Mouse (Mus musculus): Measurements from ENCODE around the gene Dgki. TPM values are rescaled to one million over a fixed set of nuclear protein-coding genes. Genes with fewer than 3 reads are reported as not detected.

The Dgki gene
- under 1 TPM in 2 of 3 experiments, not detected in 1; 0.17 to 0.75 TPM for polyA plus RNA-seq (2017; shearing (Covaris generic))

DNA sequence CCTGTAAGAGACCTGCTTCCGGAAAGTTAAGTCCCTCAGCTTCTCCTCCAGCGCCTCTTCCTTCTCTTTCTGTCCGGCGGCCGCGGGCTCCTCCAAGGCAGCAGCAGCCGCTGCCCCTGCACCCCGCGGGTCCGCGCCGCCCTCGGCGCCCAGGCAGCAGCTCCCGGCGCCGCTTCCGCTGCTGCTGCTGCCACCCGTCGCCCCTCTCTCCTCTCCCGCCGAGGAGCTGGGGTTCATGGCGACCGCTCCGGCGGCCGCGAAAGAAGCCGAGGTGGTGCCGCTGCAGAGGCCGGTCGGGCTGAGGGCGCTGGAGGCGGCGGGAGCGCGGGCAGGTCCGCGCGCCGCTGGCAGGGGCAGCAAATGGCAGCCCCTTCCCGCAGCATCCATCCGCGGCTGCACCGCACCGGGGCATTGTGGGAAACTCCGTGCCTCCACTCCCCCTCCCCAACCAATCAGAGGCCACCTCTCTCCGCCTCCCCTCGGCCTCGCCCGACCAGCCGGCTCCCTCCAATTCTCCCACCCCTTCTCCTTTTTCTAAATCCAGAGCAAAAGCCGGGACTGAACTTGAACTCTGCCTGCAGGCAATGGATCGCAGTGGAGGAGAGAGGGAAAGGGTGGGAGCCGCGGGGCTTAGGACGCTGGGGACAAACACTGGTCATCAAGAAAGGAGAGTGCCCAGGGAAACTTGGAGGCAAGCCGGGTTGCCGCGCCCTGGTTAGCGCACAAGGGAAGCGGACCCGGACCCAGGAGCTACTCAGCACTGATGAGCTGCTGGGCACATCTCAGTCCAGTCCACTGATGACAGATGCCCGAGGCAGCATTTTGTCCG lies at the start of gene Dgki:
TSS of gene Dgki (minus strand) at position 623 of the 829 bp plus-strand sequence.
- no peak for ATAC-seq

GRCm38 (mm10) chr6:37347606-37348005 lies 47.6 kb upstream of the Dgki start:
- no peak for ATAC-seq

- no peak for ATAC-seq
Measured at GRCm38 (mm10) chr6:37338055-37338454, 38.1 kb upstream of the Dgki start.

DNA sequence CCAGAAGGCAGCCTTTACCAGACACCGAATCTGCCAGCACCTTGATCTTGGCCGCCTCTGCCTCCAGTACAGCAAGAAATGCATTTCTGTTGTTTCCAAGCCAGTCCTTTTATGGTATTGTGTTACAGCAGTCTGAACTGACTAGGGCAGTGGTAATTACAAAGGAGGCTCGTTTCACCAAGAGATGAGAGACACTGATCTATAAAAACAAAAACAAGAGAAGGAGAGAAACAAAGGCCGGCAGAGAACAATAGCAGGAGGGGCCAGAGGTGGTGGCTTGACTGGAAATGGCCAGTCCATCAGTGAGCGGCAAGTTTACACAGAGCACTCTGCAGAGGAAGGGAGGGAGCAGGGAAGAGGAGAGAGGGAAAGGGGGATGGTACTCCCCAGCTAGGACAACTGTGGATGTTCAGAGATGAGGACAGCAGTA lies 36.9 kb upstream of the Dgki start:
- no peak for ATAC-seq

DNA sequence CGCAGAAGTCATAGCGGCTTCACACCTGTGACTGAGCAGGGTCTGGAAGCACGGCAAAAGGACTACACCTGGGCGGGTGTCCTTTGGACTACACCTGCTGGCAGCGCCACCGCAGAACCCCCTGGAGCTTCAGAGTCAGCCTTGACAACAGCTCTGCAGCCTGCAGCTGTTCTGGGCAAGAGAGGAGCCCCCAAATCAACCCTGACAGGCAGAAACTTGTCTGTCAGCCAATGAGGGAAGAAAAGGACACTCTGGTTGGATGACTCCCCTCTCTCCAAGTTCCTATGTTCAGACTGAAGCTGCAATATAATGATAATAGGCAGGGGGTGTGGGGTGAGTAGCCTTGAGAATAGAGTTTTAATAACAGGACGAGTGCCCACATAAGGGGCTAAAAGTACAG lies 36.4 kb upstream of the Dgki start:
- ATAC-seq, result no peak

GRCm38 (mm10) chr6:37332846-37333245 lies 32.9 kb upstream of the Dgki start:
- ATAC-seq, result no peak

DNA sequence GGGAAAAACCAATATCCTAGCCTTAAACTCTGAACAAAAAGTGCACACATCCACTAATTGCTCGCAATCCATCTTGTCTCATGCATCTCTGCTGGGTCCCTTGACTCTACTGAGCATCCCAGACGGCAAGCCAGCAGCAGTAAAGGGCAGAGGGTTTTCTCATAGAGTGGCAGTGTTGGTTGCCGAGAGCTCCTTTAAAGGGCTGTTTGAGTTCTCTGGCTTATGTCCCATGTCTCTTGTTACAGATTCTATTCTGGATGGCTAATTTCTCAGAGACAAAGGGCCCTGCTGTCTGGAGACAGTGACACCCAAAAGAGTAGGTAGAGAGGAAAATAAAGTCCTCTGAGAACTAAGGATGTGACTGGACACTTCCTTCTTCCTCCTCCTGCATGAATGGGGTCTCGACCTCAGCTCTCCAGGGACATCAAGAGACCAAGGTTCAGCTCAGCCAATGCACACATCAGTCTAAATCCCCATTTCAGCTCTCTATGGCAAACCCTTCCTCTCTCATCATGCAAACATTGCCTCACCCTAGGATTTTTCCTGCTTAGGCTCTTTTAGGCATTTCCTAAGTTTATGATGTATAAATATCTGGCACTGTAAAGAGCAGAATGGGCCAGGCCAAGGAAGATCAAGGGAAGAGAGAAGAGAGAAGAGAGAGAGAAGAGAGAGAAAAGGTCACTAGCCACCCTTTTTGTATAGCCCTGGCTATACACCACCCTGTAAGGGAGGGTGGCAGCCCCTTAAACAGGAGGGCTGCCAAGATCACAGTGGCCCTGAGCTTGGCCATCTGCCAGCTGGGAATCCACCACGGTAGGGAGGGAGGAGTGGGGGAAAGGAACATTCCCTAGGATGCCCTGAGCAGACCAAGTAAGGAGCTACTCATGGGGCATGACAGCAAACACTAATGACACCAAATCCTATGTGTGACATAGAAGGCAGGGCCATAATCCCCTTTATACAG lies 30.2 kb upstream of the Dgki start:
- ATAC-seq, result no peak

GRCm38 (mm10) chr6:37329376-37329775 lies 29.4 kb upstream of the Dgki start:
- no peak for ATAC-seq

DNA sequence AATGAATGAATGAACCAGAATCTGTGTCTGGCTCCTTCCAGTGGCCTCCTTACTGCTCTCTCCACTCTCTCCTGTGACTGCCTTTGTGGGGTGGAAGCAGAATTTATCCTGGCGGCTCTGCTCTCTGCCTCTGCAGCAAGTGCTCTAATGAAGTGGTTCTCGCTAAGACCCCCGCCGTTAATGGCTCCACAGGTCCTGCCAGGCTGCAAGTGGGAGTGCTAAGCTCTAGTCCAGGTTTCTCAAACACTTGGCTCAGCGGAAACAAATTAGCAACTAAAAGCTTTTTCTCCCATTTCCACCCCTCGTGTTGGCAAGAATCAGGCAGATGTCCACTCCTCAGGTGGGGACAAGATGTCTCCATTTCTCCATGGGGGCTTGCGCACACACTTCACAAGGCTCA lies 28.7 kb upstream of the Dgki start:
- ATAC-seq, result no peak

DNA sequence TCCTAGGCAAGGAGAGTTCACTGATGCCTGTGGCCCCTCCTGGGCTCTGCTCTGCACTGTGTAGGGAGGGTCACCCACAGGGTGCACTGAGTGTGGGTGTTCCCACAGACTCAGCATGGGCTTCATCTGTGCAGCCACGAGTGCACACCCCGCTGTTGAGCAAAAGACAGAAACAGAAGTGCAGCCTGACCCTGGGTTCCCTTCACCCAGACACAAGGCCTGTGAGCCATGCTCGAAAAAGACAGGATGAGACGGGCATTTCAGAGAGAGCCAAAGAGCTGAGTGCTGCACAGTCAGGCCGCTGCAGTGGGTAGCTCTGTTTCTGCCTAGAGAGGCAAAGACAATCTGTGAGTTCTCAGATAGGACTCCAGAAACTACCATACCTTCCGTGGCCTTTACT lies 27.5 kb upstream of the Dgki start:
- no peak for ATAC-seq

- no peak for ATAC-seq
Measured at GRCm38 (mm10) chr6:37326603-37326955, 26.6 kb upstream of the Dgki start.

DNA sequence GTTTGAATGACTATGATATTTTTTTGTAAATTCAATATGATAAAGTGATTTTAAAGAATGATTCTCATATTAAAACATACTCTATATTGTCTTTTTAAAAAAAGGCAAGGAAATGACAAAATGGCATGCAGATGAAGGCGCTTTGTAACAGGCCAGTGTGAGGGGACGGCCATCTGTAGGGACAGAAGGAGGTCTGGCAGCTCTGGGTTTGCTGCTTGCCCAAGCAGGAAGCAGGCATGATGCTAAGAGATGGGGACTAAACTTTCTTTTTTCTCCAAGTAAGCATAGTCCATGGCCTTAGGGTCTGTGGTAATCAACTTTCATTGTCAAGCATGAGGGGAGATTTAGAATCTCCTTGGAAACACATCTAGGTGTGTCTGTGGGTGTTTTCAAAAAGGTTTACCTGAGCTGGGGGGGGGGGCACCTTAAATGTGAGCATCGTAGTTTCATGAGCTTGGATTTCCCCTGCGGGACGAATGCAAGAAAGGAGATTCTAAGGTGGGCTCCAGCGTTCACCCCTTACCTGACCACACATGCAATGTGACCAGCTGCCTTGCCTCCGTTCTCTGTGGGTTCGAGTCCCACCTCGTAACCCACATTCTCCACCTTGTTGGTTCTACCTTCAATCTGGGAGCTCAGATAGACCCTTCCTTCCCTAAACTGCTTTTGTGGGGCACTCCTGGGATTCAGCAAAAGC lies 26.1 kb upstream of the Dgki start:
- ATAC-seq, result no peak

- no peak for ATAC-seq
Measured at GRCm38 (mm10) chr6:37325076-37325475, 25.1 kb upstream of the Dgki start.

DNA sequence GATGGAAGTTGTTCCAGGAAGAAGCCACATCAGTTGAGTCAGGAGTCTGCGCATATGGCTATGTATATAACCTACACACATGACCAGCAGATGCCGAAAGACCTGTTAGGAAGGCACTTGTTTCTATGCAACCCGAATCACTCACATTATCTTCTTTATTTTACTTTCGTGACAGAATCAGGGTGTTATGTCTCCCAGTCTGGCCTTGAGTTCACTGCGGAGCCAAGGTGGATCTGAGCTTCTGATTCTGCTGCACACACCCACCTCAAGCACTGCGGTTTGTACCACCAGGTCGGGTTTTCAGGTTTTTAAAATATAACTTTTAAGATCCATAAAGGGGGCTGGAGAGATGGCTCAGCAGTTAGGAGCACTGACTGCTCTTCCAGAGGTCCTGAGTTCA lies 22.7 kb upstream of the Dgki start:
- no peak for ATAC-seq

DNA sequence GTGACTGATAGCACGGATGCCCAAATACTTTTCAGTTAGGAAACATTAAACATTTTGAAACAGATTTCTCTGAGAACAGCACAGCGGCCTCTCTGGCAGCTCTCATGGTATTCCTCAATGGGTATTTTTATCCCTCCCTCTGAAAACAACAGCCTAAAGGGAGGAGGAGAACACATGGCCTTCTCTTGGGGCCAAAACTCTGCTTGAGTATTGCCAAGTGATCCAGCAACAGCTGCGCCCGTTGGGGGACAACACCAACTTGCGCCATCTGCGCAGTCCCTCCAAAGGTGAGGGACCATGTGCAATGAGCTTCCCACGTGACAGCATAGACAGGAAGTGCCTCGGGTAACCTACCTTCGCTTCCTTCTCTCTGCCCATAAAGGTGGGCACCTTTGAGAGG lies 22.1 kb upstream of the Dgki start:
- no peak for ATAC-seq

DNA sequence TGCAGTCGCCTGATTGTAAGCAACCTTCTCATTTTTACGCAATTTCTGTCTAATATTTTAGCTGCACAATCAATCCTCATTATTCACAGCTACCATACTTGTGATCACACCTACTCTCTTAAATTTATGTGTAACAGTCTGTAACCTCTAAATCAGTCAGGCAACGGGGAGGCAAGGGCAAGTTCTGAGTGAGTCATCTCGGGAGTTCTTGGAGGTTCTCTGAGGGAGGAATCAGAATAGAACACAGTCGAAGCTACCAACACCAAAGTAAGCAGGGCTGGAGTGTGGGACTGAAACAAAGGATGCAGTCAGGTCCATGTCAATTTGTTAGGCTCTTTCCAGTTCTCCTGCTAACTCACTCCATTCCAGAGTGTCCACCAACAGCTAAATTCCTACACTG lies 17.9 kb upstream of the Dgki start:
- no peak for ATAC-seq

DNA sequence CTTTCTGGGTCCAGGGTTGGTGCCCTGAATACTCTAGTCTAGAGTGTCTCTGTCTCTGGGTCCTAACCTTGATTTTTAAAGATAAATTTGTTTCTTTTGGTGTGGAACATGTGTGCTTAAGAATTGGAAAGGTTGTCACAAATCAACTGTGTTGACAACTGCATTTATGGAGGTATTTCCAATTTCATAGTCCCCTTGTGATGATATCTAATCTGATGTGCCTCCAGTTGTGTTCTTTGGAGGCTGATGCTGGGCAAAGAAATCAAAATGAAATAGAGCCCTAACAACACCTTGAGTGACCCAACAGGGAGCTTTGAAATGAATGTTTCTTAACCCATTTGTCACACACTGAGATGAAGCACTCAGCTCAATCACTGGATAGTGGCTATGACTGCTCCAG lies 15.5 kb upstream of the Dgki start:
- ATAC-seq, result no peak

GRCm38 (mm10) chr6:37310601-37311000 lies 10.6 kb upstream of the Dgki start:
- ATAC-seq, result no peak

DNA sequence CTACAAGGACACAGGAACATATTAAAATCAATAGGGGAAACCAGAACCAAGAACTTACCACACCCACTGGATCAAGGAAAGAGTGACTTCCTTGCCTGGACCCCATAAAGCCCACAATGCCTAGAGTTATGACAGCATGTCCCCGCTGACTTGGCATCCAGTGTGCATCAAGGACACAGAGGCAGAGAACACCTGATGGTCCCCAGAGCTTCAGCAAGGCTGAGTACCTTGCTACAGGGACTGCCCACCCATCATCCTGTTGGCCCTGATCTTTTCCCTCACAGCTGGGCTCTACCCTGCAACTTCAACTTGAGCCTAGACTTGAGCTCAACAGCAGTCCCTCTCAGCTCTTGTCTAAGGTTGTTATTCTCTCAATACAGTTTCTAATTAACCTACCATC lies 6.6 kb upstream of the Dgki start:
- no peak for ATAC-seq

DNA sequence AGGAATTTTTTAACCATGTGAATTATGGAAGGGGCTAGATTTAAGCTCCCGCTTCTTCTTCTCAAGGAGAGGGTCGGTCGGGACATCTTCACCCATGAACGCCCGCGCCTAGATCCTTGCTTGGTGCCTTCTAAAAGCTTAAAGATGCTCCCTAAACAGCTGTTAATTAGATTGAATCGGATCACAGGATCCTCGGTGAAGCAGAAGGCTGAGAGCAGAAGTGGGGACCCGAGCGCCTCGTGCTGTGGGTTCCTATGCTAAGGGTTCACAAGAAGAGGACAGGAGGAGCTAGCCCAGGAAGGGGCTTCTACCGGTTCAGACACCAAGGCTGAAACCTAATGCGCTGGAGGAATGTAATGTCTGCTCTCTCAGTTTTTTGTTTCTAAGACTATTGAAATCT lies 508 bp upstream of the Dgki start:
- no peak for ATAC-seq

DNA sequence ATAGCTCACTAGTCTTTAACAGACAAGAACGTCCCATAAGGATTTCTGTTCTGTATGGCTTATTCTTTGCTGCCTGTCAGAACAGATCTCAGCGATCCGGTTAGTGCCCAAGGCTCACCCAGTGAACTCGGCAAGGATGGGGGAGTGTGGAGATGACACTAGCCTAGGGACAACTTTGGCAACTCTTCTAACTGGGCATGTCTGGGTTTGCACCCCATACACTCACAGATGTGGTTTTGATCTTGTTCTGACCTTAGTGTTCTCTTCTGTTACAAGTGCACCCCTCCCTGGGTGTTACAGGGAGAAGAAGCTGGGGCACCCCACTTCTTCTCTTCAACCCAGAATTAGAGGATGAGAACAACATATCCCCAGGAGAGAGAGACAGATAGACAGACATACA lies 1.0 kb downstream of the Dgki start:
- ATAC-seq, result no peak

- no peak for ATAC-seq
Measured at GRCm38 (mm10) chr6:37297744-37298482, 2.1 kb downstream of the Dgki start.

Data from inflammation-experienced regulatory T-cells, adult 6 months (primary cell).